Mouse (Mus musculus) heart, adult 18-20 months (tissue): Measurements from ENCODE around the gene Snx32. TPM values are rescaled to one million over a fixed set of nuclear protein-coding genes. Genes with fewer than 3 reads are reported as not detected.
"Not testable (repeated sequence)": the region's sequence is repeated elsewhere in the genome, so short reads cannot be mapped to it uniquely, and the experiment has no call there.

Experiments used
- DNase-seq, 2 experiments: peaks; one replicate each; pipeline ENCODE4 v3.0.0; 2021 to 2022; ENCODE audit warnings: mixed read lengths in 1 of 2
- total RNA-seq, 2 experiments: library from RNA; stranded (reverse); gene quantifications; 2 replicates each; pipeline ENCODE4 v1.2.3; 2021

Gene Snx32
- total RNA-seq, 2 experiments from 2014 or later: 4.2 to 4.3 TPM

DNA sequence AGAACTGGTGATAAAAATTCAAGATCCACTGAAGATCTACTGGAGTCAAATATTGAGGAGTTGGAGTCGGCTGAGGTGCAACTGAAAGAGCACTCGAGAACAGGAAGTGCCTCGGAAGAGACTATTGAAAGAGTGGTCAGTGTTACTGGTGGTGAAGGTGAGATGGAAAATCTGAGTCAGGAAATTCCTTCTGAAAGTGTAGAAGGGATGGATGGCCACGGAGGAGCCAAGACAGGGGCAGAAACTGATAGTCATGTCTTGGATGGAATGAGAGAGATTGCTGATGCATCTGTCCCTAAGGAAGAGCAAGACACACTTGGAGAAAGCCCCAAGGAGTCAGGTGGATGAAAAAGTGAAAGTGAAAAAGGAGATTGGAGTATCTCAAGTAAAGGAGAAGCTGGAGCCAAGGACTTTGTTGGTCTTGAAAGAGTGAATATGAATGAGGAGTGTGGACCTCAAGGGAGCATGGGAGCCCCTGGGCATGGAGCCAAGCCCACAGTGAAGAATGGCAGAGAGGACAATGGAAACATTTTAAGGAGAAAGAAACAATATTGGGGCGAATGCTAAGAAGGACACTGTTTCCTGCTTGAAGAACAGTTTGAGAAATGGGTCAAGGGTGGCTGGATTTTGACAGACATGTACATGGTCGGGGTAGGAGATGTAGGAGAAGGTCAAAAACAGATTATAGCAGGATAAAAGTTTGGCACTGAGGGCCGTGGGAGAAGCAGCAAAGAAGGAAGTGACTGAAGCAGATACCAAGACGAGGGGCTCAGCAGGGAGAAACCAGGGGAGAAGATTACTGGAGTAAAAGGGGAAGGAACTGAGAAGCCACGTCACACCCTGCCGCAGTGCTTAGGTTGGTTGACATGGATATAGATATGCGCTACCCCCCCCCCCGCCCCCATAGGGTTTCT is 2.0 kb upstream of the Snx32 start:
- peak; percentile 17 to 30 for DNase-seq

DNA sequence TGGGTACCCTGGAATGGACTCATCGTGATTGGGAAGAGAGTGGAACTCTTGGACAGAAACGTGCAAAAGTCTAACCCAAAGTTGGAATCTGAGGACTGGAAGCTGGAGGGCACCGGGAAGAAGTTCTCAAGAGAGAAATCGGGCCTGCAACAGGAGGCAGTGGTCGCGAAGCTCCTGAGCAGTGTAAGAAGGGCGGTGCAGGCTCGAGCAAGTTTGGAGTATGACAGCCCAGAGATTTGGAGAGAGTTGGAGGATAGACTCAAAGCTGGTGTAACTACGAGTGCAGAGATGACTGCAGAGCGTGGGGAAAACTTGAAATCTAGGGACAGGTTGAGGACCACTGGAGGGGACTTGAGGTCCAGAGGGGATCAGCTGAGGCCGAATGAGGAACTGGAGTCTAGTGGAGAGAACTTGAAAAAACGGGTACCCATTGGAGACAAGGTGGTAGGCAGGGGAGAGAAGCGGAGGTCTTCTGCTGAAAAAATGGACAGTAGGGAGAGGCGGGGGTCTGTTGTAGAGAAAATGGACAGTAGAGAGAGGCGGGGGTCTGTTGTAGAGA is 815 bp upstream of the Snx32 start:
- DNase-seq: no peak

DNA sequence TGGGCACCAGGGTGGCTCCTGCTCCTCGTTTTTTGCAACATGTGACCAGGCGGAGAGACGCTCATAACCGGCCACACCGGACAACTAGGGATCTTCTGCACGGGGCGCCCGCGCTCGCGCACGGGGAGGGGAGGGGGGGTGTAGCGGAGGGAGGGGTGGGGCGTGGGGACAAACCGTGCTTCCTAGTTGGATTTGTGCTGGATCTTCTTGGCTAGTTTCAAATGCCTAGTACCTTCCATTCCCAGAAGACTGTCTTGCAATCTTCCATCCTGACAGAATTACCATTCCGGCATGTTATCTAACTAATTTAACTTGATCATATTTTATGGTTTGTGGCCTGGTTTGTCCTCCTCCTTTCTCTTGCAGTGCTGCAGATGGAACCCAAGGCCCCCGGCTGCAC is 6.7 kb downstream of the Snx32 start, which contains the start of gene 1700020D05Rik:
1700020D05Rik (minus strand) TSS at position 101 of the 400 bp plus-strand sequence.
- DNase-seq: no peak

DNA sequence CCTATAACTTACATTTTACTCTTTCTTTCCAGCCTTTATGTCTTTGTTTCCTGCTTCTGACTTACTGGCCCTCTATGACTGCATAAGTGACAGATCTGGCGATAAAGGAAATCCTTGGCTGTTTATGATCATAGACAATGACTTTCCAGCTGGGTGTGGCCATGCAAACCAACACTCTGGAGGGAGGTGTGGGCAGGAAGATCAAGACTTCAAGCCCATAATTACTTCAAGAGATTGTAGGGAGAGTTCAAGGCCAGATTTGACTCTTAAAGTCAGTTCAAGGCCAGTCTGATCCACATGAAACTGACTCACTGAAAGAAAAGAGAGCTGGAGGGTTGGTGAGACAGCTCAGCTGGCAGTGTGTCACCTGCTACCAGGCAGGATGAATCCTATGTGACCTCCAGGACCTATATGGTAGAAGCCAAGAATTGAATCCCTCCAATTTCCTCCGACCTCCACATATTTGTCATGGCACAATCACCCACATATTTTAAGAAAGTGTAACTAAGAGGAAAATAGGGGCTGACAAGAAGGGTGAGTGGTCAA is 9.9 kb downstream of the Snx32 start:
- DNase-seq: no peak

DNA sequence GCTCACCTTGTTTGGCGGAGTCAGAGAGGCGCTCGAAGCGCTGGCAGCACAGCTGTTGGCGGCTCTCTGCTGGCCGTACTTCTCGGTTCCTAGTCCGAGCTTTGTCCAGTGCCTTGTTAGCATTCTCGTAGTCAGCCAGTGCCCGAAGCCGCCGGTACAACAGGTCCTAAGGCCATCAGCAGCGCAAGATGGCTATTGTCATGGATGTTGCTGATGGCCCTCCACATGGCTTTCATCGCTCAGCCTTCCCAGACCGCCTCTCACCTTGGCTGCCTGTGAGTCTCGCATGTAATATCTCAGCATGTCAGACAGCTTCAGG is 14.3 kb downstream of the Snx32 start:
- no peak for DNase-seq

DNA sequence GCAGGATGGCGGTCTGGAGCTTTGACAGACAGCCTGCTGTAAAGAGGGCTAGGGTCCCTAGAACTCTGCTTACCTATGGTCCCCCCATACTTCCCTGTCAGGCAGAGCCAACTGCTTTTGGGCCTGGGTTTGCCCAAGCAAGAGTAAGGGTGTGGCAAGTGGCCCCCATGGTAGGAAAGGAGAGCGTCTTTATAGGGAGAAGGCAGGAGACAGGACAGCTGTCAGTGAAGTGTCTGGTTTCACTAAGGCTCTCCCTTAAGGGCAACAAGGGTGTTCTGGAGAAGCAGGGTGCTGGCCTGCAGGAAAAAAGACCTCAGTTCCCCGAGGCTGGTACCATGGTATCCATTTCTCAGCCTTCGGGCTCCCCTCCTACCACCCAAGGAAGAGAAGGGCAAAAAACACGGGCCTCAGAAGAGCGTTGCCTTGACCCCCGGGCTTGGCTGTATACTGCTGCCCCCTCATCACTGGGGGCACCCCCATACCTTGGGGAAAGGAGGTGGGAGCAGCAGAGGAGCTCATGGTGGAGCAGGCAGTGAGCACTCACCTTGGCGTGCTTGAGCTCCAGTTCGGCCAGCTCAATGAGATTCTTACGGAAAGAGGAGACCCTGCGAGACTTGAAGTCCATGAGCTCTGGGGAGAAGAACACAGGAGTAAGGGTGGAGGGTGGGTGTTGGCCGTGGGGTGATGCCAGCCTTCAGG is 14.8 kb downstream of the Snx32 start:
- no peak for DNase-seq

DNA sequence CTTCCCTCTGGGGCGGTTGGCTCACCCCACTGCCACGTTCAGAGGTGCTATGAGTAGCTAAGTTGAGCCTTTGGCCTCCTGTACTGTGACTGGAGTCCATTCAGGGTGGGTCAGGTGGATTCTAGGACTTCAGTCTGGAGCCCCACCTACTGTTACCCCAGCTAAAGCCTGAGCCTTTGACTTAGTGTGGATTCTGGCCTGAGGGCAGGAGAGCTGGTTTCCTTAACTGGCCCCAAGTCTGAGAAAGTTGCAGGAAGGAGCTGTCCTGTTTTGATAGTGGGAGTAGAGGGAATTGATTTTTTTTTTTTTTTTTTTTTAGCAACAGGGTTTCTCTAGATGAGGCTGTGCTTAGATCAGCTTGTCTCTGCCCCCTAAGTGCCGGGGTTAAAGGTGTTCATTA is 16.0 kb downstream of the Snx32 start:
- DNase-seq: no peak

DNA sequence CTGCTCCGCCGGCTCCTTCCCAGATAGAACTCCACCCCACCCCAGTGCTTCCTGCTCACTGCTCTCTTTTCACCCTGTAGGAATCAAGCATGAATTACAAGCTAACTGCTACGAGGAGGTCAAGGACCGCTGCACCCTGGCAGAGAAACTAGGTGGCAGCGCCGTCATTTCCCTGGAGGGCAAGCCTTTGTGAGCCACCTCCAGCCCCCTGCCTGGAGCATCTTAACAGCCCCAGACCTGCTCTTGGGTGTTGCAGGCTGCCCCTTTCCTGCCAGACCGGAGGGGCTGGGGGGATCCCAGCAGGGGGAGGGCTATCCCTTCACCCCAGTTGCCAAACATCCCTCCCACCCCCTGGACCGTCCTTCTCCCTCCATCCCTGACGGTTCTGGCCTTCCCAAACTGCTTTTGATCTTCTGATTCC is 17.0 kb downstream of the Snx32 start:
- not testable (repeated sequence) for DNase-seq

DNA sequence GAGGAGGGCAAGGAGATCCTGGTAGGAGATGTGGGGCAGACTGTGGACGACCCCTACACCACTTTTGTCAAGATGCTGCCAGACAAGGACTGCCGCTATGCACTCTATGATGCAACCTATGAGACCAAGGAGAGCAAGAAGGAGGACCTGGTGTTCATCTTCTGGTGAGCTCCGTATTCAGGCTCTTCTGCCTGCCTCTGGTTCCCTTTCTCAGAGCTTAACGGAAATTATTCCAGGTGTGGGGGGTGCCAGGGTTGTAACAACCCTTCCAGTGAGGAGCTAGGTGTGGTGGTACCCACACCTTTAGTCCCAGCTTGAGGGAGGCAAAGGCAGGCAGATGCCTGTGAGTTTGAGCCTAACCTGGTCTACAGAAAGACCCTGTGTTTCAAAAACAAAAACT is 17.7 kb downstream of the Snx32 start:
- no peak for DNase-seq

DNA sequence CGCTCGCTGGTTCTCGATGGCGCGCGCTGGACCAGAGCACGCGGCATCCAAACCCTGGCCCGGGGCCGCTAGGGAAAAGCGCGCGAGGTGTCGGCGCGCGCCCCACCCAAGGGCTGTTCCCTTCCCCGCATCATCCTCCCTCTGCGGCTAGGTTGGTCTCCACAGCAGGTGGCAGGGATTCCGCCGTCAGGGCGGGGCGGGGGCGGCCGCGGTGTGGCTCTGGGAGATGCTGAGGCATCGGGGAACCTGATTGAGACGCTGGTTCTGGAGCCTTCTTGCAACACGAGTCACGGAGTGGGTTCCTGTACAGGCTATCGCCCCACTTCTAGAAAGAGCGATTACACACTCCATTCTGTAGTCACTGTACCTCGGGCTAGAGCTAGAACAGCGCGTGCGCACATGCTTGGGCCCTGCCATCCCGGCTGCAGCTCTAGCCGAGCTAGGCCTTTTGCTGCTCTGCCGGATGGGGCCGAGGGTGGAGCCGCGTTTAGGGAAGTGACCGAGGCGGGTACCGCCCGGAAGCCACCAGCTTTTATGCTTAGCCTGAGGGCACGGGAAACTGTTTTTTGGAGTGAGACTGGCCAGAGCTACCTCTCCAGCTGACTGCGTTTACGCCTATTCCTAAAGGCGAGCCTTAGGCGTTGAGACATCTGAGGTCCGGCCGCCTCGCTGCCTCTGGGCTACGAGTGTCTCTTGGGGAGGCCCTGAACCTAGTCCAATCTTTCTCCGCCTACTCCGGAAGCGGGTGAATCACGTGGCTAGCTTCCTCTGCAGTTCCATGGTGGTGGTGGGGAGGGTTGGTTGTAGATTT is 19.2 kb downstream of the Snx32 start:
- DNase-seq: peak; percentile 94

DNA sequence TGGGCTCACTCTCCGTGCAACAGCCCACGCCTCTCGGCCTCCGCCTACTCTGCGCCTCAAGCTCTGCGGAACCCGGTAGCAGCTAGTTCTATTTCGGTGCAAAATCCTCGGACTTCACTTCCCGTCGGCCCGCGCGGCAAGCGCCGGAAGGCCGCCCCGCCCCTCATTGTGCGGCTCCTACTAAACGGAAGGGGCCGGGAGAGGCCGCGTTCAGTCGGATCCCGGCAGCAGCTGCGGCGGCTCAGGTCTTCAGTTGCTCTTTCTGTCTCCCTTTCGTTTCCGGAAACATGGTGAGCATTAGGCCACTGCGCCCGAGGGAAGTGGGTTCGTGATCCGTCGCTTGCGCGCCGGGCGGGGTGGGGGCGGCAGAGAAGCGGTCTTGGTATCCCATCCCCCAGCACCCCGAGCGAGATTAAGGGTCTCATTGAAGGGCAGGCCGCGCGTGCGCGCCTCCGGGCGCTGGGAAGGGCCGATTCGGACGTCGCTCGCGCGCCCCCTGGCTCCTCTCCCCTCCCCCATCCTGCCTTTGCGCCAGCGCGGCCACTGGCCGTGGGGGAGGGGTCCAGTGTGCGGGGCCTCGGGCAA is 19.9 kb downstream of the Snx32 start, which contains the start of gene Cfl1:
Cfl1 (plus strand) TSS at position 143 of the 585 bp plus-strand sequence.
- DNase-seq: peak; percentile 96 to 98

DNA sequence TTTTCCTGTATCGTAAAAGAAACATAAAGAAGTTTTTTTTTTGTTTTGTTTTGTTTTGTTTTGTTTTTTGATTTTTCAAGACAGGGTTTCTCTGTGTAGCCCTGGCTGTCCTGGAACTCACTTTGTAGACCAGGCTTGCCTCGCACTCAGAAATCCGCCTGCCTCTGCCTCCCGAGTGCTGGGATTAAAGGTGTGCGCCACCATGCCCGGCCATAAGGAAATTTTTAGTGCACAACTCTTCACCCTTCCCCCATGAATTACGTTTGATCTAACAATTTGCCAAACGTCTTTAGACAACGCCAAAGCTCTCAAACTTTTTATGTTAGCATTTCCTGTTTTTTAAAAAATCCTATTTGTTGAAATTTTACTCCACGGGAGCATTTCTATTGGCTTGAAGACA is 20.6 kb downstream of the Snx32 start:
- not testable (repeated sequence) for DNase-seq

DNA sequence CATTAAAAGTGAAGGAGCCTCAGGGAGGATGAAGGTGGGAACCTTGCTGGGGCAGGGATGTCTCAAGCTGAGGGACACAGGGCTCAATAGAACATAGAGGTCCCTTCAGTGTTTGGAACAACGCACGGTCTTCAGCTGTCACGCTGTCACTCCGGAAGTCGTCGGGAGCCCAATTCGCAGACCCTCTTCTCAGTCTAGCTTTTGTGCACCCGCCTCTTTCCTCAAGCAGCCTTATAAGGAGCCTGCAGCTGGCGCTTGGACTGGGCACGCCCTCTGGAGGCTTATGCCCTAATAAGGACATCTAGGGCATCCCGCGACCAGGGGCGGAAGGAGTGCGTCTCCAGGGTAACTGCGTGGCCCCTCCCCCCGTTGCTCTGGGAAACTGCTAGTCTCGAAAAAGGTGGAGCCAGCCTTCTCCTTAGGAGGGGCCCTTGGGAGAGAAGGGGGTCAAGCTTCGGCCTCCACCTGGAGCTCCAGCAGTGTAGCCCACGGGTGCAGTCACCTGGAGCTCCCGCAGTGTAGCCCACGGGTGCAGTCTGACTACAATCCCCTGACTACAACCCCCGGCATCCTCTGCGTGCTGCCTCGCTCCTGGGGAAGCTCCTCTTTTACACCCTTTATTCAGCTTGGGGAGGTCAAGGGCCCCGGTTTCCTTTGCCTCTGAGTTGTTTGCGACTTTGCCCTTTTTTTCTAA is 21.3 kb downstream of the Snx32 start:
- DNase-seq: peak; percentile 98

DNA sequence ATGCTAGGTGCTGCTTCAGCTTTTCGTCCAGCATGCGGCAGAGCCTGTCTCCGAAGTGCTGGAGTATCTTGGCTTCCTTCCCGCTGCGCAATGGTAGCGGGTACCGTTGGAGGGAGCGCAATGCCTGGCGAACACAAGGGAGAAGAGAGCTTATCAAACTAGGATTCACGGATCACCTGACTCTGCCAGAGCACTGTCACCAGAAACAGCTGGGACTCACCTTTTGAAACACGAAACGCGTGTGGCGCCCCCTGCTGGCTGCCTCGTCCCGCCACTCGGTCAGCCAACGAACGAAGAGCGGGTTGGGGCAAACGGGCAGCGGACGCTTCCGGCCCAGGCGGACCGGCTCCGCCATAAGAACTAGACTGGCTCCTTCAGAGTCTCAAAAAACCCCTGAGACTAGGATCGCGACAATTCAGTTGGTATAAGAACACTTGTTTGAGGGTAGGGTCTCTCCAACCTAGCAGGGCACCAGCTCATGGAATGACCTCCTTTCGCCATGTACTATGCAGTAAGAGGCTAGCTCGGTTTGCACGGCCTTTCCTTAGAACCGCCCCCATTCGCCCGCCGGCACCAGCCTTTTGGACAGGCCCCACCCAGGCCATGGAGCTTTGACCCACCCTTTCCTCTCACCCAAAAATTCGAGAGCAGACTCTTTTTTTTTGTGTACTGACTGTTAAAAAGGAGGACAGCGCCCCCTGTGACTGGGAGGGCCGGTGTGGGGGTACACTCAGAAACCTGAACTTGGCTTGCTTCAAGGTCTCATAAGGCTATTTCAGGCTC is 22.4 kb downstream of the Snx32 start, which contains the start of gene Mus81:
Mus81 (minus strand) TSS at position 635 of the 783 bp plus-strand sequence.
- peak; percentile 98 to 99 for DNase-seq

DNA sequence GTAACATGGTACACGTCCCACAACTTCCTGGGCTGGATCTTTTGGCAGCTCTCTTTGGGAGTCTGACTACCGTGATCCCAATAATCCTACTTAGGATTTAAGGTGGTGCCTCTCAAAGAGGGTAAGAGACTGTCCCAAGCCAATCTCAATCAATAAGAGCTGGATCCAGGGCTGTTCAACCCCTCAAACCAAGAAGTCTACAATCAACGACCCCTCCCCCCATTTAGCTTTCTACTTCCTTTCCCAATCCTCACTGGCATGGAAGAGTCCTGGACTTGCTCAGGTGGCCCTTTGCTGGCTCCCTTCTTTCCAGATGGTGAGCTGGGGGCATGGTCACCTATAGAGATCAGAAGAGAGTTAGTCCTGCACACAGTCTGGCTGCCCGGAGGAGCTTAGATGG is 23.6 kb downstream of the Snx32 start:
- DNase-seq: no peak

DNA sequence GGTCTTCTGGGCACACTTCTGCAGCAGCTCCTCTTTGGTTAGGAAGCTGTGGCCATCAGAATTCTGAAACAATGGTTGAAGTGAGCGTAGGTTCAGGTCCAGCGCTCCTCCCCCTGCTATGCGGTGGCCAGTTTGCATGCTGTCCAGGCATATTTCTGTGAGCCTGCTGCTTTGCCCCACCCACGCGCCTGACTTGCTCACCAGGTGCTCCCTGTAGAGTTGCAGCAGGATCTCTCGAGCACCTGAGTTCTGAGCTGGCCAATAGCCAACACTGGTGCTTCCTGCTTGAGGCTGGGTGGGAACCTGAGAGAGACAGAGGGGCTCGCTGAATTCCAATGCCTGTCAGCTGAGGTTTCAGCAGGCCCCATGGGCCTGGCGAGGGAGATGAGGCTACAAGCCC is 24.1 kb downstream of the Snx32 start:
- DNase-seq: no peak

DNA sequence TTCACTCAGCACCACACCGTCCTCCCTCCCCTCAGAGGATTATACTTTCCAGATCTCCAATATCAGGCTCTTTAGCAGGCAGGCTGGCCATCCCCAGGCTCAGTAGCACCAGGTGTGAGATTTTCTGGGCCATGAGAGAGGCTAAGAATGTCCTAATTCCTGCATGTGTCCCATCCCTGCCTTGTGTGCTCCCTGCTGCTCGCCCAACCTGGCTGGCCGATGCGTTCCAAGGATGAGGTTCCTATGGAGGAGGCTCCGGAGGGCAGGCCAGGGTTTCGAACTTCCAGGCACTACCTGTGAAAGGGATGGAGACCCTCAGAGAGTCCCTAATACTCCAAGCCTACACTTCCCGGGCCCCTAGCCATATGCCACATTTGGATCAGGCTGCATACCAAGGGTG is 24.5 kb downstream of the Snx32 start:
- DNase-seq: no peak

DNA sequence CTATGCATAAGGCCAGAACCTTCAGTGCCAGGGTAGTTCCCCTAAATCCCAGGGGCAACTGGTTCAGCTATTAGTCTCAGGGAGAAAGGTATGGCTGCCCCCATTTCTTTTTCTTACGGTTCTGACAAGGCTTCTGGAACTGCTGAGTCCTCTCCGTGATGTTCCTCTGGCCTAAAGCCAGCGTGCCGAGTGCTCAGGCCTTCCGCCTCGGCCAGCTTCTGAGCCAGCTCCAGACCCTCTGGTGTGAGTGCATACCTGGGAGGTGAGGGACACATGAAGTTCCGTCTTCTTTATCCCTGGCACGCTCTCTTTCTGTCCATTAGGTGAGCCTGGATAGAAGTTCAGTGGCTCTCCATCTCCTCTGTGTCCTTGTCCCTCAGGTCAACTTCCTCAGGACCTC is 25.0 kb downstream of the Snx32 start:
- DNase-seq: no peak

DNA sequence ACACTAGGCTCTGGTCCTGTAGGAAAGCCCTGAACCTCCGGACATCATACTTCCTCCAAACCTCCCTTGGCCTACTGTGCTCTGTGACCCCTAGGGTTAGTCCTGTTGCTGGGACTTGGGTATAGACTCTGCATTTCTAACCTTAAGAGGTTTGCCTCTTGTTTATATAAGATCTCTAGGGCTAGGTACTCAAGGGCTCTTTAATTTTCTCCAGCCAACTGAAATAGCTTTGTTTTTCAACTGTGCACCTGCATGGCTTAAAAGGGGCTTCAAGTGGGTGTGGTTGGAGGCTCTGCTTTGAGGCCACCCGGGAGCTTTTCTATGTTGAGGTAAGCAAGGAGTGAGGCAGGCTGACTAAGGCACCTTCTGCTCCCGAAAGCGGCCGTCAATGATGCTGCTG is 25.8 kb downstream of the Snx32 start:
- DNase-seq: no peak
